Mouse (Mus musculus): ENCODE results near the gene Homer2. TPM values are rescaled to one million over a fixed set of nuclear protein-coding genes. Genes with fewer than 3 reads are reported as not detected.
A peak's percentile ranks its signal among the peaks of the same experiment; 100 is the strongest.

The Homer2 gene
- polyA plus RNA-seq, 1 experiment, result 17.1 TPM

GRCm38 (mm10) chr7:81605489-81605888 lies 101.8 kb downstream of the Homer2 start:
- TF ChIP-seq CTCF (IDR thresholded peaks at IDR 0.05; ENCODE audit: borderline replicate concordance, extremely low read depth, insufficient read depth, insufficient read length) (no peak), POLR2A (IDR thresholded peaks at IDR 0.05; ENCODE audit: borderline replicate concordance, extremely low read depth, insufficient read depth, insufficient read length, poor library complexity, severe bottlenecking) (no peak)
- DNase-seq (ENCODE audit: low read depth), result no peak

- TF ChIP-seq CTCF (IDR thresholded peaks at IDR 0.05; ENCODE audit: borderline replicate concordance, extremely low read depth, insufficient read depth, insufficient read length), result no peak
- TF ChIP-seq POLR2A (IDR thresholded peaks at IDR 0.05; ENCODE audit: borderline replicate concordance, extremely low read depth, insufficient read depth, insufficient read length, poor library complexity, severe bottlenecking), result no peak
- no peak for DNase-seq (ENCODE audit: low read depth)
Measured at GRCm38 (mm10) chr7:81604991-81605390, 102.3 kb downstream of the Homer2 start.

GRCm38 (mm10) chr7:81599379-81600280 lies 107.7 kb downstream of the Homer2 start:
- TF ChIP-seq CTCF (IDR thresholded peaks at IDR 0.05; ENCODE audit: borderline replicate concordance, extremely low read depth, insufficient read depth, insufficient read length), result no peak
- no peak for TF ChIP-seq POLR2A (IDR thresholded peaks at IDR 0.05; ENCODE audit: borderline replicate concordance, extremely low read depth, insufficient read depth, insufficient read length, poor library complexity, severe bottlenecking)
- DNase-seq (ENCODE audit: low read depth), result peak; percentile 24

GRCm38 (mm10) chr7:81597660-81598059 lies 109.7 kb downstream of the Homer2 start:
- no peak for TF ChIP-seq POLR2A (IDR thresholded peaks at IDR 0.05; ENCODE audit: borderline replicate concordance, extremely low read depth, insufficient read depth, insufficient read length, poor library complexity, severe bottlenecking)
- TF ChIP-seq CTCF (IDR thresholded peaks at IDR 0.05; ENCODE audit: borderline replicate concordance, extremely low read depth, insufficient read depth, insufficient read length), result no peak
- no peak for DNase-seq (ENCODE audit: low read depth)

GRCm38 (mm10) chr7:81596086-81596485 lies 111.2 kb downstream of the Homer2 start:
- TF ChIP-seq CTCF (IDR thresholded peaks at IDR 0.05; ENCODE audit: borderline replicate concordance, extremely low read depth, insufficient read depth, insufficient read length) (no peak), POLR2A (IDR thresholded peaks at IDR 0.05; ENCODE audit: borderline replicate concordance, extremely low read depth, insufficient read depth, insufficient read length, poor library complexity, severe bottlenecking) (no peak)
- DNase-seq (ENCODE audit: low read depth), result no peak

GRCm38 (mm10) chr7:81595056-81595455 lies 112.3 kb downstream of the Homer2 start:
- DNase-seq (ENCODE audit: low read depth), result no peak
- TF ChIP-seq CTCF (IDR thresholded peaks at IDR 0.05; ENCODE audit: borderline replicate concordance, extremely low read depth, insufficient read depth, insufficient read length) (no peak), POLR2A (IDR thresholded peaks at IDR 0.05; ENCODE audit: borderline replicate concordance, extremely low read depth, insufficient read depth, insufficient read length, poor library complexity, severe bottlenecking) (no peak)

GRCm38 (mm10) chr7:81593387-81593786 lies 113.9 kb downstream of the Homer2 start:
- DNase-seq (ENCODE audit: low read depth), result no peak
- no peak for TF ChIP-seq POLR2A (IDR thresholded peaks at IDR 0.05; ENCODE audit: borderline replicate concordance, extremely low read depth, insufficient read depth, insufficient read length, poor library complexity, severe bottlenecking)
- no peak for TF ChIP-seq CTCF (IDR thresholded peaks at IDR 0.05; ENCODE audit: borderline replicate concordance, extremely low read depth, insufficient read depth, insufficient read length)

GRCm38 (mm10) chr7:81592686-81593085 lies 114.6 kb downstream of the Homer2 start:
- no peak for DNase-seq (ENCODE audit: low read depth)
- no peak for TF ChIP-seq CTCF (IDR thresholded peaks at IDR 0.05; ENCODE audit: borderline replicate concordance, extremely low read depth, insufficient read depth, insufficient read length)
- no peak for TF ChIP-seq POLR2A (IDR thresholded peaks at IDR 0.05; ENCODE audit: borderline replicate concordance, extremely low read depth, insufficient read depth, insufficient read length, poor library complexity, severe bottlenecking)

- no peak for DNase-seq (ENCODE audit: low read depth)
- TF ChIP-seq CTCF (IDR thresholded peaks at IDR 0.05; ENCODE audit: borderline replicate concordance, extremely low read depth, insufficient read depth, insufficient read length) (no peak), POLR2A (IDR thresholded peaks at IDR 0.05; ENCODE audit: borderline replicate concordance, extremely low read depth, insufficient read depth, insufficient read length, poor library complexity, severe bottlenecking) (no peak)
Measured at GRCm38 (mm10) chr7:81587238-81587637, 120.1 kb downstream of the Homer2 start.

GRCm38 (mm10) chr7:81585326-81585725 lies 122.0 kb downstream of the Homer2 start:
- DNase-seq (ENCODE audit: low read depth), result no peak
- TF ChIP-seq POLR2A (IDR thresholded peaks at IDR 0.05; ENCODE audit: borderline replicate concordance, extremely low read depth, insufficient read depth, insufficient read length, poor library complexity, severe bottlenecking) (no peak), CTCF (IDR thresholded peaks at IDR 0.05; ENCODE audit: borderline replicate concordance, extremely low read depth, insufficient read depth, insufficient read length) (no peak)

GRCm38 (mm10) chr7:81583512-81583911 lies 123.8 kb downstream of the Homer2 start:
- DNase-seq (ENCODE audit: low read depth), result no peak

GRCm38 (mm10) chr7:81579312-81579711 lies 128.0 kb downstream of the Homer2 start:
- no peak for DNase-seq (ENCODE audit: low read depth)
- TF ChIP-seq POLR2A (IDR thresholded peaks at IDR 0.05; ENCODE audit: borderline replicate concordance, extremely low read depth, insufficient read depth, insufficient read length, poor library complexity, severe bottlenecking) (no peak), CTCF (IDR thresholded peaks at IDR 0.05; ENCODE audit: borderline replicate concordance, extremely low read depth, insufficient read depth, insufficient read length) (no peak)

More at GRCm38 (mm10) chr7:81583512-81583911, 123.8 kb downstream of the Homer2 start:
- TF ChIP-seq POLR2A (IDR thresholded peaks at IDR 0.05; ENCODE audit: borderline replicate concordance, extremely low read depth, insufficient read depth, insufficient read length, poor library complexity, severe bottlenecking) (no peak), CTCF (IDR thresholded peaks at IDR 0.05; ENCODE audit: borderline replicate concordance, extremely low read depth, insufficient read depth, insufficient read length) (no peak; the same call in 1 of the 2 replicates)
